Mouse (Mus musculus): ENCODE results near the gene Il18r1. TPM values are rescaled to one million over a fixed set of nuclear protein-coding genes. Genes with fewer than 3 reads are reported as not detected.

Gene Il18r1
- polyA plus RNA-seq, 1 experiment from 2014 or later, result not detected

- no peak for ATAC-seq (ENCODE audit: low FRiP score)
- no peak overlapping the region for H3K27ac ChIP-seq
- no peak overlapping the region for H3K4me2 ChIP-seq
- no peak overlapping the region for H3K9ac ChIP-seq
- H3K36me3 ChIP-seq (replicated peaks), result no peaks in the 10 kb centered on the region
- H3K4me3 ChIP-seq (replicated peaks), result no peak overlapping the region
- no peaks in the 10 kb centered on the region for H3K4me1 ChIP-seq
- 92% methylated on average over 11 of the region's 11 CpGs for WGBS
- H3K9me3 ChIP-seq, result no peaks in the 10 kb centered on the region
- H3K27me3 ChIP-seq, result no peaks in the 10 kb centered on the region
Observed at GRCm38 (mm10) chr1:40501546-40502398, 36.4 kb downstream of the Il18r1 start.

- Histone ChIP-seq H3K4me1 (no peaks in the 10 kb centered on the region), H3K36me3 (replicated peaks) (no peaks in the 10 kb centered on the region), H3K27me3 (no peaks in the 10 kb centered on the region), H3K4me3 (replicated peaks) (no peak overlapping the region), H3K9me3 (no peaks in the 10 kb centered on the region), H3K4me2 (no peak overlapping the region), H3K9ac (no peak overlapping the region), H3K27ac (no peak overlapping the region)
- ATAC-seq (ENCODE audit: low FRiP score), result no peak
- 87% methylated on average over 5 of the region's 5 CpGs for WGBS
Observed at GRCm38 (mm10) chr1:40504548-40504947, 39.2 kb downstream of the Il18r1 start.

GRCm38 (mm10) chr1:40514851-40515585 lies 49.7 kb downstream of the Il18r1 start, which contains the start of gene Il18rap:
TSS of gene Il18rap (plus strand) at chr1:40515362.
- no peaks in the 10 kb centered on the region for H3K9me3 ChIP-seq
- no peak within 1 kb of the TSS for H3K9ac ChIP-seq
- 16% methylated on average over 9 of the region's 9 CpGs for WGBS
- H3K36me3 ChIP-seq (replicated peaks), result no peaks in the 10 kb centered on the region
- no peaks in the 10 kb centered on the region for H3K27me3 ChIP-seq
- H3K27ac ChIP-seq, result peak within 1 kb of the TSS; percentile 53; the same call in 1 of the 2 replicates
- no peak within 1 kb of the TSS for H3K4me3 ChIP-seq (replicated peaks)
- peak; percentile 86; the same call in 1 of the 2 replicates for ATAC-seq (ENCODE audit: low FRiP score)
- peaks cover 8% of the 10 kb centered on the region; the same call in 1 of the 2 replicates for H3K4me1 ChIP-seq
- peak within 1 kb of the TSS; percentile 25 for H3K4me2 ChIP-seq

GRCm38 (mm10) chr1:40516364-40516763 lies 51.0 kb downstream of the Il18r1 start:
- 89% methylated on average over 6 of the region's 6 CpGs for WGBS

GRCm38 (mm10) chr1:40522918-40523317 lies 57.6 kb downstream of the Il18r1 start:
- no peak for ATAC-seq (ENCODE audit: low FRiP score)
- WGBS, result 88% methylated on average over 7 of the region's 7 CpGs
- Histone ChIP-seq H3K27me3 (no peaks in the 10 kb centered on the region), H3K4me3 (replicated peaks) (no peak overlapping the region), H3K36me3 (replicated peaks) (no peaks in the 10 kb centered on the region), H3K4me2 (no peak overlapping the region), H3K4me1 (no peaks in the 10 kb centered on the region), H3K9ac (no peak overlapping the region), H3K27ac (no peak overlapping the region), H3K9me3 (no peaks in the 10 kb centered on the region)

More at GRCm38 (mm10) chr1:40516364-40516763, 51.0 kb downstream of the Il18r1 start:
- no peak overlapping the region for H3K27ac ChIP-seq
- H3K36me3 ChIP-seq (replicated peaks), result no peaks in the 10 kb centered on the region
- H3K9me3 ChIP-seq, result no peaks in the 10 kb centered on the region
- no peak overlapping the region for H3K4me2 ChIP-seq
- no peak overlapping the region for H3K4me3 ChIP-seq (replicated peaks)
- no peak overlapping the region for H3K9ac ChIP-seq
- peaks cover 8% of the 10 kb centered on the region; the same call in 1 of the 2 replicates for H3K4me1 ChIP-seq
- no peaks in the 10 kb centered on the region for H3K27me3 ChIP-seq
- ATAC-seq (ENCODE audit: low FRiP score), result no peak

GRCm38 (mm10) chr1:40523971-40524722 lies 58.8 kb downstream of the Il18r1 start:
- Histone ChIP-seq H3K4me1 (no peaks in the 10 kb centered on the region), H3K4me3 (replicated peaks) (no peak overlapping the region), H3K4me2 (no peak overlapping the region), H3K27me3 (no peaks in the 10 kb centered on the region), H3K9me3 (no peaks in the 10 kb centered on the region), H3K9ac (no peak overlapping the region), H3K27ac (no peak overlapping the region), H3K36me3 (replicated peaks) (no peaks in the 10 kb centered on the region)
- 87% methylated on average over 5 of the region's 5 CpGs for WGBS
- ATAC-seq (ENCODE audit: low FRiP score), result no peak

- no peaks in the 10 kb centered on the region for H3K27me3 ChIP-seq
- 89% methylated on average over 5 of the region's 5 CpGs for WGBS
- H3K27ac ChIP-seq, result no peak overlapping the region
- H3K4me2 ChIP-seq, result no peak overlapping the region
- ATAC-seq (ENCODE audit: low FRiP score), result no peak
- H3K4me1 ChIP-seq, result no peaks in the 10 kb centered on the region
- no peaks in the 10 kb centered on the region for H3K9me3 ChIP-seq
- H3K9ac ChIP-seq, result no peak overlapping the region
- H3K4me3 ChIP-seq (replicated peaks), result no peak overlapping the region
- no peaks in the 10 kb centered on the region for H3K36me3 ChIP-seq (replicated peaks)
Observed at GRCm38 (mm10) chr1:40529287-40529686, 63.9 kb downstream of the Il18r1 start.

- ATAC-seq (ENCODE audit: low FRiP score), result no peak
- Histone ChIP-seq H3K4me3 (replicated peaks) (no peak overlapping the region), H3K36me3 (replicated peaks) (no peaks in the 10 kb centered on the region), H3K4me1 (no peaks in the 10 kb centered on the region), H3K9ac (no peak overlapping the region), H3K27ac (no peak overlapping the region), H3K27me3 (no peaks in the 10 kb centered on the region), H3K4me2 (no peak overlapping the region), H3K9me3 (no peaks in the 10 kb centered on the region)
- 78% methylated on average over 5 of the region's 5 CpGs for WGBS
Observed at GRCm38 (mm10) chr1:40537577-40537976, 72.2 kb downstream of the Il18r1 start.

GRCm38 (mm10) chr1:40544650-40545049 lies 79.3 kb downstream of the Il18r1 start:
- H3K4me1 ChIP-seq, result peaks cover 8% of the 10 kb centered on the region
- H3K27me3 ChIP-seq, result no peaks in the 10 kb centered on the region
- H3K27ac ChIP-seq, result no peak overlapping the region
- H3K36me3 ChIP-seq (replicated peaks), result no peaks in the 10 kb centered on the region
- no peaks in the 10 kb centered on the region for H3K9me3 ChIP-seq
- 1% methylated on average over 2 of the region's 2 CpGs for WGBS
- ATAC-seq (ENCODE audit: low FRiP score), result 0 out of 2 replicates have a peak, but pooled peaks have one; percentile 33
- H3K9ac ChIP-seq, result no peak overlapping the region
- no peak overlapping the region for H3K4me2 ChIP-seq
- H3K4me3 ChIP-seq (replicated peaks), result no peak overlapping the region

- no peak overlapping the region for H3K9ac ChIP-seq
- no peak overlapping the region for H3K4me2 ChIP-seq
- WGBS, result 80% methylated on average over 4 of the region's 4 CpGs
- H3K9me3 ChIP-seq, result no peaks in the 10 kb centered on the region
- no peaks in the 10 kb centered on the region for H3K27me3 ChIP-seq
- H3K27ac ChIP-seq, result 0 out of 2 replicates have a peak overlapping the region, but pooled peaks have one; percentile 31
- no peak overlapping the region for H3K4me3 ChIP-seq (replicated peaks)
- peaks cover 8% of the 10 kb centered on the region for H3K4me1 ChIP-seq
- ATAC-seq (ENCODE audit: low FRiP score), result no peak
- H3K36me3 ChIP-seq (replicated peaks), result no peaks in the 10 kb centered on the region
Observed at GRCm38 (mm10) chr1:40546645-40547044, 81.3 kb downstream of the Il18r1 start.

- no peak overlapping the region for H3K9ac ChIP-seq
- no peak overlapping the region for H3K4me3 ChIP-seq (replicated peaks)
- peak; percentile 75 for ATAC-seq (ENCODE audit: low FRiP score)
- H3K4me2 ChIP-seq, result no peak overlapping the region
- H3K27me3 ChIP-seq, result no peaks in the 10 kb centered on the region
- no peaks in the 10 kb centered on the region for H3K36me3 ChIP-seq (replicated peaks)
- 63% methylated on average over 11 of the region's 11 CpGs for WGBS
- 0 out of 2 replicates have a peak overlapping the region, but pooled peaks have one; percentile 31 for H3K27ac ChIP-seq
- no peaks in the 10 kb centered on the region for H3K9me3 ChIP-seq
- H3K4me1 ChIP-seq, result peaks cover 8% of the 10 kb centered on the region
Observed at GRCm38 (mm10) chr1:40547064-40547572, 81.8 kb downstream of the Il18r1 start.

All from forebrain, embryonic 12.5 days (tissue).